Mouse (Mus musculus) right cerebral cortex, adult 18-20 months (tissue): ENCODE data around the gene Aff1.

Experiments used
- DNase-seq: peaks from one replicate; pipeline ENCODE4 v3.0.0; 2022; ENCODE audit warnings: mixed read lengths

Aff1 gene

DNA sequence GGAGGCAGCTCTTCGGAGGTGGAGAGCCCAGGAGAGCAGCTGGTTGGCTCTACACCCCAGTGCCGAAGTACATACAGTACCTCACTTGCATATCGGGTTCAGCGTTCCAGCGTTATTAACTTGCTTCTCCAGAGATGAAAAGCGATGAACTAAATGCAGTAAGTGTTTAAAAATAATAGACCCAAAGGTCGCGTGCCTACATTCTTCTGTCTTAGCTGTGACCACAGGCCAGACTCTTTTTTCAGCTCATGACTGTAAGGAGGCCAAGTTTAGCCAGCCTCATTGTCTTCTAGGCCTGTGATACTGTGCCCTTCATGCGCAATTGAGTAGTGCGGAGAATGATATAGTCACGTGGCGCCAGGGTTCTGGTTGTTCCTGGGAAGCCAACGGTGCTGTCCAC lies 83.3 kb downstream of the Aff1 start:
- peak; percentile 20 for DNase-seq

DNA sequence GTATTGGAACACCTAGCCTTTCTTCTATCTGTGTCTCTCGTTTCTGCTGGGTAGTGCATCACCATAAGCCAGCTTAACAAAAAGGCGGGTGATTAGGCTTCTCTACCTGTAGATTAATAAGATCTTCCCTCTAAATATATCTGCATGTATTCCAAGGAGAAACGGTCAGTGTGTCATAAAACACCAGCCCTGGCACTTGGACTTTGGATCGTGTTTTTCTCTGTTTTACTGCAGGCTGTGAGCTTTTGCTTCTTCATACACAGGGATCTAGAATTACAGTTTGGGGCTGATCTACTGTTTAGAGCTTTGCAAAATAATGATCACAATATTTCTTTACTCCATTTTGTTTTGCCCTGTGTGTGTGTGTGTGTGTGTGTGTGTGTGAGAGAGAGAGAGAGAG lies 84.7 kb downstream of the Aff1 start:
- no peak for DNase-seq

DNA sequence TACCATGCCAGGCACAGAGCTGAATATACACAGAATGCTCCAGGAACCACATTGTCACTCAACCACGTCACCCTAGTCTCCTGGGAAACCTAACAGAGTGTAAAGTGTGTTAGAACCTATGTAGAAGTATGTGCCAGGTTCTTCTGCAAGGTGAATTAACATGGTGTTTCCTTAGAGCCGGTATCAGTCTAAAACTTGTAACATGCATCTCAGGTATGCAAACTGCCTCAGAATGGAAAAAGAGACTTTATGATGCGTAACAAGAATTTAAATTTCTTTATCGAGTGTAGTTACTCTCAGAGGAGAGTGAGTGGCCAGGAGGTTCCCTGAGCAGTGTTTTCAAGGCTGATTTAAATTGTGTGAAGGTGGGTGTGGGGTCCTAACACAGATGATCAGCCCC lies 85.3 kb downstream of the Aff1 start:
- DNase-seq: no peak

DNA sequence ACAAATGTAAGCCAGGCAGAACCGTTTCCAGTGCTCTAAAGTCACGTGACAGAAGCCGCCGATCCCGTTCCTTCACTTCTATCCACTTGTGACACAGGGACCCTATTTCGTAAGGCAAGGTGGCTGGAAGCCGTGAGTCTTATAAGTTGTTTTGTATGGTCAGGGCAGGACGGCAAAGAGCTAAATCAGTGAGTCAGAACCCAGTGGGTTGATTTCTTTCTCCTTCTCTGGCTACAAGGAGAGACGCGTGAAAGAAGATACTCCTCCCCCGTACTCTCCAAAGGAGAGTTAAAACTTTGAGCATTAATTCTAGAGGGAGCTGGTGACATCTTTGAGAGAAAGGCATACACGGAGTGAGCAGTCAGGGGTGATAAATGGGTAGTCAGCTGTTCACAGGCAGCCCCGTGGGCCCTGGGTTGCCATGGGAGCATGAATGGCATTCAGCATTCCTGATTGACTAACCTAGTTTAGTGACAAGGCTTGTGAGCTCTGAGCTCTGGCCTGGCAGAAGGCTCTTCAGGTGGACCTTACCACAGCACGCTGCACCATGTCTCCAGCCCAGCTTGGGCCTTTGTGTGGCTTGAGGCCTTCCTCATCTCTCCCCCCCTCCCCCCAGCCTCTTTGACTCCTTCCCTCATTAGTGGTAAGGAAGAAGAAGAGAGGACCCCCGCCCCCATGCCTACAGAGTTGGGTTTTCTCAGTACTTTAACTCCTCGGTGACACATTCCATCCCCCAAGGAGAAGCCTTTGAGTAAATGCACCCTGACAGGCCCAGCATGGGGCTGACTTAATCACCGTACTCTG lies 86.3 kb downstream of the Aff1 start:
- DNase-seq: peak; percentile 46

DNA sequence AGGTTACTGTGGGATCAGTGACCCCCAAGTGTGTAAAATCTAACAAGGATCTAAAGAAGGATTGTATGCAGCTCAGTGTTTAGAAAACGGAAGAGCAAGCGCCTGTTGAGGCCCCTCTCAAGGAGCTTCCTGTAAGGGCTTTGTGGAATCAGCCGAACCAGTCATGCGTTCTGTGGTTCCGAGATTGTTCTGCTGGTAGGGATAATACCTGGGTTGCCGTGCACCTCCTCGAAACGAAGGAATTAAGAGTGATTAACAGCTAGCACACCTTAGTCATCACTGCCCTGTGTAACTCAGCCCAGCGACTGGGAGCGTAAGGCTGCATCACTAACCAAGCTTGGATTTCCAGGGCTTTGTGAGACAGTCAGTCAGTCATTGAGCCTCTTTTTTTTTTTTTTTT lies 87.7 kb downstream of the Aff1 start:
- no peak for DNase-seq

DNA sequence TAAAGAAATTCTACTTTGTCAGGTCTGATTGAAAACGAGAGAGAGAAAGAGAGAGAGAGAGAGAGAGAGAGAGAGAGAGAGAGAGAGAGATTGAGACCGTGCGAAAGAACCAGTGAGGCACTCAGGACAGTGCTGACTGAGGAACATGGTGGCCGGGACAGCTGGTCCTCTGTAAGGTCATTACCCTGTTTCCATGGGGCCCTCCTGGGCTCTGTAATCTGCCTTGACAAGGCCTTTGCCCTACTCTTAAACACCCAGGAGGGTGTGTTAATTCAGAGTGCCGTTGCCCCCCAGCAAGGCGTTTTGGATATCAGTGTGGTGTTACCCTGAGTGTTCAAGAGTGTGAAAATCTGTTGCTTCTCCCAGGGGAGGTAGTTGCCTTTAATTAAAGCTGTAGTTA lies 88.1 kb downstream of the Aff1 start:
- no peak for DNase-seq

DNA sequence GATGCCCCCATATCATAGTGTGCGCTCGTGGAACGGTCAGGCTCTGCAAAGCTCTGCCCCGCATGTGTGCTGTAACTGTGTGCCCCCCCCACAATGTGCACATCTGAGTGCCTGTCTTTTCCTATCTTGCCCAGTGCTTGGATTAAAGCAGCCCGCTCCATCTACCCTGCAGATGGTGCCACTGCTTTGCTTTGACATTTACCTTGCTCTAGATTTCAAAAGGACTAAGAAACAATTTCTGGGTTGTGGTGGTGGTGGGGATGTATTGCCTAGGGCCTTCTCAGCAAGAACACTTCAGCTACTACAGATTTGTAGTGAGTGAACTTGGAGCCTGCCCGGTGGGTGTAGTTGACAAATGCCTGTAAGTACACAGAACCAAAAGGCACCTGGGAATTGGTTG lies 88.7 kb downstream of the Aff1 start:
- no peak for DNase-seq

DNA sequence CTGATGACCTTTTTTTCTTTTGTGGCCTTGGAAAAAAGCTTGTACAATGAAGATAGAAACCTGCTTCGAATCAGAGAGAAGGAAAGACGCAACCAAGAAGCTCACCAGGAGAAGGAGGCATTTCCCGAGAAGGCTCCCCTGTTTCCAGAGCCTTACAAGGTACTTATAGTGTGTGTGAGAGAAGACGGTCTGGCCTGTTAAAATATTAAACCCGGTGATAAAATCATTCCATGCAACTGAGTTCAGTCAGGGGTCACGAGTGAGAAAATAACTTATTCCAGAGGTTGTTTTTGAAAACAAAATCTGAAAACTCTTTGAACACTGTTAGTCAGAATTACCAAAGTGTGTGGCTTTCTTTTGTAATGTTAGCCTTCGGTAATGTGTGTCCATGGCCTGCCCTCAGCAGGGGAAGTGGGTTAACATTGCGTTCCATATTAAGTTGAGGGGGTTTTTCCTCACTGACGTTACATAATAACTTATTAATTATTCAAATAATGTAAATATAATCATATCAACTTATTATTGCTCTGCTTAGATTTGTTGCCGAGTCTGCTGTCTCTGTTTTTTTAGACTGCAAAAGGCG lies 91.0 kb downstream of the Aff1 start:
- DNase-seq: no peak

DNA sequence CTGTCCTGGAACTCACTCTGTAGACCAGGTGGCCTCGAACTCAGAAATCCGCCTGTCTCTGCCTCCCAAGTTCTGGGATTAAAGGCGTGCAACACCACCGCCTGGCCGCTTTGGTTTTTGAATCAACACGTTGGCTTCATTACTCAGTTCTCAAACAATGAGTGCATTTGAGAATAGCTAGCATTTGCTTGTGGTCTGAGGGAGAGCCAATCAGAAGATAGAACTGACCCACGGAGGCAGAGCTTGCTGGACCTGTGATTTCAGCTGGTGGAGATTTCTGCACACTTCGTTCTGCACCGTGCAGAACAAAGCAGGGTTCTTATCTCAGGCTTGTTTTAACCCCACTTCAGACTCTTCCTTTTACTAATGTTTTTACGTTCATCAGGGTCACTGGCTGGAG lies 93.9 kb downstream of the Aff1 start:
- DNase-seq: no peak

DNA sequence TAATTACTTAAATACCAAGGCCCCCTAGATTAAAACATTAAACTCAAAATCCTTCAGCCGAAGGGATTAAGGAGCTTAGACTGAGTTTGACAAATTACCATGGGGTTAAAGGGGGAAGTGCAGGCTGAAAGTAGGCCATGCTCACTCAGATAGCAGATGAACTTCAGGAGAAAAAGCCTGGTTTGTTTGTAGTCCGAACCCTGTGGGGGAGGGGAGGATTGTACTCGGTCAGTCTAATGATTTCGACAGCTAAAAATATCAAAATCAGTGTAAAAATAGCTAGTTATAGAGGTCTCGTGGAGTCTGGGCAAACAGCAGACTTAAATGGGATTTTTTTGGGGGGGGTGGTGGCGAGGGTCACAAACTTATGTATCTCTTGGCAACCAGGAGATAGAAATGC lies 96.3 kb downstream of the Aff1 start:
- no peak for DNase-seq

DNA sequence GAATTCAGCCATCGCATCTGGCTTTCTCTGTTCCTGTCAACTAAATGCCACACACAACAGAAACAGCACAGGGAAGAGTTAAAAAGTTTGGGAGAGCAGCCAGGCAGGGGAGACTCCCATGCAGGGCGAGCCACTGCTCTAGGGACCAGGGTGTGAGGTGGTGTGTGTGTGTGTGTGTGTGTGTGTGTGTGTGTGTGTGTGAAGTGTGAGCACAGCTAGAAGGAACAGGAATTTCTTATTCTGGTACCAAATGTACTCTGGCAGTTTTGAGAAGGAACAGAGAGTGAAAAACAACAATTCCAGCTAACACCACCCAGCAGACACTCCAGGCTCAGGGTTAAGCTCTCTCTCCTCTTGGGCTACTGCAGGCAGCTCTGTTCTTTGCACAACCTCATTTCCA lies 96.8 kb downstream of the Aff1 start:
- DNase-seq: peak; percentile 58

DNA sequence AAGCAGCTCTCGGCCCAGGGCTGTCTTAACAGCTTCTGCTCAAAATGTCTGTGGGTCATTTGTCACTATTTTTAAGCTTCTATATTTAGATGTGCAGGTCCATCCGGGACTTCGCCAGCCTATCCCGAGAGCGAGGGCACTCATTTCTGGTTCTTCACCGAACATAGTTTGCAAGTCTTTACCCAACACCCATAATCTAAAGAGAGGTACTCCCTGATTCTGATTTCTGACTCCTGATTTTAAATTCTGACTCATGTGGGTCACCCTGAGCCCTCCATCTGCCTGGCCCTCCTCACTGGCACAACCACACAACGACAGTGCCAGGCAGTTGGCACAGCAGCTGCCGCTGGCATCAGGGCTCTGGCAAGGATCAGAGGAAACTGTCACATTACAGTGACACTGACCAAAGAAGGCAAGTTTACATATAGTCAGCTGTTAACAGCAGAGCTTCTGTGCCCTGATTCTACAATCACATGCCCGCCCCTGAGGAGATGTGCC lies 97.5 kb downstream of the Aff1 start:
- peak; percentile 83 for DNase-seq

DNA sequence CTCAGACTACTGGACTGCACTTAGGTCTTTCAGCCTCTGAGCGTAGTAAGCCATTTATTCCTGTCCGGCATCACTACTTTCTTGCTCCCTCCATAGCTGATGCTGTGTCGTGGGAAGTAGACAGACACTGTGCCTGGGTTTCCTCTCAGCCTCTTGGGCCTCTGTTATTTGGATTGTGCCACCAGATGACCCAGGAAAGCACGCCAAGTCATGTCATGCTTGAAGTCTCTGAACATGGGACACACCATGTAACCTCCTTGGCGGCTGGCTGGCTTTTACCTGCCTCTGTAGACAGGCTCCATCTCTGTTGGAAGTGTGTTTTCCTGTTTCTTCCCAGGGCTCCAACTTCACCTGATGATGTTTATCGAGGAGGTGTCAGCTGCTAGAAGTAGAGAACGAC lies 99.6 kb downstream of the Aff1 start:
- no peak for DNase-seq

DNA sequence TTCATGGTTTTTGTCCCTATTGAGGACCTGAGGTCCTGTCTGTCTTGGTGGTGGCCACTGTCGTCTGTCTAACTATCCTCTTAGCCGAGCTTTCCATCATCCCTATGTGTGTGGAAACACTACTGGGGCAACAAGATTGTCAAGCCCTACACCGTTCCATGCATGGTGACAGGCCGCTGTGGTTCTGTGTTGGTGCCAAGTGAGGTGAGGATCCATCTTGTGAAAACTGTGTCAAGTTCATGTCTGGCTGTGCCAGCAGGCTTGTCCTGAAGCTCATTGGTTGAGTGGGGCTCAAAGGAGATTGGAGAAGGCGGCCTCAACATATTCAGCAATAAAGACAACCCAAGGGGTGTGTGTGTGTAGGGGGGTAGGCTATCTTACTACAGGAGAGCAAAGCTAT lies 102.9 kb downstream of the Aff1 start:
- DNase-seq: no peak

DNA sequence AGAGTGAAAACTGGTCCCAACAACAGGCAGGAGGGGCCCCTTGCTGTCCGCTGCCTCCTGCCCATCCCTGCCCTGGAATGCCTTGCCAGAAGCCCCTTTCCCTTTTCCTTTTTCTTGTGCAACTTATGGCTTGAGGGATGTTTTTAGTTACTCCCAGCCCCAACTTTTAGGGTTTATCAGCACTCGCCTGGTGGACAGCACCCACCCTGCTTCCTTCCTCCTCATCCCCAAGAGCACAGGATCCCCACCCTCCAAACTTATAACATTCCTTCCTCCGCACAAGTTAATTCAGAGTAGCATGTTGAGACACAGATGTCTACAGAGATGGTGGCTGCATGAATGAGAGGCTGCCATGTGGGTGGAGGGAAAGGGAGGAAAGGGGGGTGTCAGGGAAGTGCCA lies 103.9 kb downstream of the Aff1 start:
- DNase-seq: no peak

DNA sequence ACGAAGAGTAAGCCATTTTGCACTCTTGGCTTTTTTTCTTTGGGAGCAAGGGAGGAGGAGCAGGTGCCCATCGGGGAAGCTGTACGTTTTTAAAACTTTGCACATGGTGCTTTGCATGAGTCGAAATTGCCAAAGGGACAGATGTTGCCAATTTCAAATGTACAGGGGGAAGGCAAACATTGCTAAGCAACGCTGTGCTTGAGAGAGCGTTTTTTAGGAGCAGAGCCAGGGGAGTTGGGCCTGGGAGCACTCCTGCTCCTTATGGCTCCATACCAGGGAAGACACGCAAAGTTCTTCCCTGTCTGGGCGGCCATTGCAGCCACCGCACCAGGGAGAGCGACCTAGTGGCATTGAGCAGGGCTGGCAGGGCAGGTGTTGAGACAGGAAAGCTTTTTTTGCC lies 105.6 kb downstream of the Aff1 start:
- peak; percentile 56 for DNase-seq

DNA sequence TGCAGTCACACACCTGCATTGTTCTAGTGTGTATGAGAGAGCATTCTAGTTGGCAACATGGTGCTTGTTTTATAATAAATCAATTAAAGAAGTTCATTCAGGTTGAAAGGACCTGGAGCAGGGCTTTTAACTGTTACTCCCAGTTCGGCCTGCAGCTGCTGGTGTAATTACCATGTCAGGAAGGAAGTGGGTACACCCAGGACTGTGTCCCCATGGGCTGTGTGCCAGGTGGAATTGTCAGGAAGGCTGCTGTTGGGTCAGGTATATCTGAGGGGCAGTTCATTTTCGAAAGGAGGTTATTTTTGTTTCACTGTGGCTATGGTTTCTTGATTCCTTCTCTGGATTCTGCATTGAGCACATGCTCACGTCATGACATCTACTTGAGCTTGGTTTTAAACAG lies 107.3 kb downstream of the Aff1 start:
- DNase-seq: no peak

DNA sequence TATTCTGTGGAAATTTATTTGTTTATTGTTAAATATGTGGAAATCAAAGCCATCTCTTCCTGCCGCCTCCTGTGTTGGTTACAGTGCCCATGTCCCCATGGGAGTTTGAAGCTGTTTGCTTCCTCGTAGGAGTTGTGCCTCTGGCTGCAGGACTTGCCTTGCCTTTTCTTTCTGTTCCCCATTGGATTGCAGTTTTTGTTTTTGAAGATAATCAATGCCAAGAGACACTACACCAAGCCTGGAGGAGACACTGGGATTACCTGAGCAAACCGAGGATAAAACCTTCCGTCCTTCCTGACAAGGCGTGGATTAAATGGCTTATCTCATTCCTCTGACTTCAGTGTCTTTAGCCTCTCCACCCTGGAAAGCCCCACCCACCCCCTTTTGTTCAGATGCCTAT lies 107.8 kb downstream of the Aff1 start:
- no peak for DNase-seq

DNA sequence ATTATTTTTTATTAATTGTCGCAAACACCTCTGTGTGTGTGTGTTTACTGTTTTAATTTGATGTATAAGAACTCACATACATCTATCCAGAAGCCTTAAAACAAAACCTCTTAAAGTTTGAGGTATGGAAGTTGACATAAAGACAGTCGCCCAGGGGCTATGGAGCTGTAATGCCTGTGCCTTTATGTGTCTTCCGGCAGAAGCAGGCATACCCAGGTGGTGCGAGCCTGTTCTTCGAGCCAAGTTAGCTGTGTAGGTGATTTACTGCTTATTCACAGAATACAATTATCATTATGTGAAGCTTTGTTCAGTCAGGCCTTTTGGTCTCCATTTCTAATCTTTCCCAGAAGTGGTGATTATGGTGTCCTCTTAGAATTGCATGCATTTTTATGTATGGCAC lies 111.2 kb downstream of the Aff1 start:
- no peak for DNase-seq

DNA sequence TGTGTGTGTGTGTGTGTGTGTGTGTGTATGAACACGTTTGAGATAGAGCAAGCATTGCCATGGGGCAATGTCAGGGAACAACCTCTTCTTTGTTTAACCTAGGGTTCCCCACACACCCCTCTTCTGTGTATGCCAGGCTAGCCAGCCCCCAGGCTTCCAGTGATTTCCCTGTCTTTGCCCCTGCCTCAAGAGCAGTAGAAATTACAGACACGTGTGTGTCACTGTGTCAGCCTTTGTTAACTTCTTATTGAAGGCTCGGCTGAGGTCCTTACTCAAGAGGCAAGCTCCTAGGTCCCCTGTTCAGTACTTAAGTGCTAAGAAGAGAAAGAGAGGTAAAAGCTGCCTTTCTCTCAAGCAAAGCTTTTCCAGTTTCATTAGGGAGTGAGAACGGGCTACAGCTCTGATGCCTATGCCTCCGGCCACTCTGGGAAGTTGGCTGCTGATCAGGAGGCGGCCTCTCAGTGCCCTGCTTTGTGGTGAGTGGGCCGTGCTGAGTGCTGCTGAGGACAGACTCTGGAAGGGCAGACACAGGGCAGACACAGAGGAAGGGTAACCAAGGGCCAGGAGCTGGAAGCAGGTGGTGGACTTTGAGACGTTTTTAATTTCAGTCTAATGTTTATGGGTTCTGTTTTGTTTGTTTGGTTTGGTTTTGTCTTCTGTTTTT lies 111.9 kb downstream of the Aff1 start:
- peak; percentile 62 for DNase-seq

DNA sequence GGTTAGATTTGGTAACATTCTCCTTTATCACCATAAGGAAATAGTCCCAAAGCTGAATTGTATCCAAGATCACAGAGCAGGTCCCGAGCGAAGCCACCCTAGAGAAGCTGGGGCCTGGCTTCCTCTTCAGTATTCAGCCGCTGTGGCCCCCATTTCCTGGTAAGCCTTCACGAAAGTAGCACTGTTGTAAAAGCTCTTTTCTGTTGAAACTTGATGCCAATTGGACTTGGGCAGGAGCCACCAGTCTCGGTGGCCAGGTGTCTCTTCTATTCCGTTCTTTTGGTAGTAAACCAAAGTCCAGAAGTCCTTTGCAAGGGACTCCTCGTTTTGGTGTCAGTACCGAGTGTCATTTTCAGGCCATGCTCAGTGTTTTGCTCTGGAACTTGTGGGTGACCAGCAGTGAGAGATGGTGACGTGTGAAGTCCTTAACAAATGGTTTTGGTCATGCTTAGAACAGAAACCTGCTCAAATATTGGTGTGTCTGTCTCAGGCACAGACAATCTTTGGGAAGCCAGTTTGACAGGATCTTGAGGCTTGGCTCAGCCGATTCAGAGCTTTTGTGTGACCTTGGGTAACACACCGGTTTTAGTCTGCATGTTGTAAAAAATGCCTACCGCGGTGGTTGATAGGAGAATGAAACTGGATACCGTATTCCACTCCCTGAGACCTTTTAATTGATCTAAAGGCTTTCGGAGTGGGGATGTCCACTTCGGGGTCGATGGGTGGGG lies 114.8 kb downstream of the Aff1 start:
- DNase-seq: no peak

DNA sequence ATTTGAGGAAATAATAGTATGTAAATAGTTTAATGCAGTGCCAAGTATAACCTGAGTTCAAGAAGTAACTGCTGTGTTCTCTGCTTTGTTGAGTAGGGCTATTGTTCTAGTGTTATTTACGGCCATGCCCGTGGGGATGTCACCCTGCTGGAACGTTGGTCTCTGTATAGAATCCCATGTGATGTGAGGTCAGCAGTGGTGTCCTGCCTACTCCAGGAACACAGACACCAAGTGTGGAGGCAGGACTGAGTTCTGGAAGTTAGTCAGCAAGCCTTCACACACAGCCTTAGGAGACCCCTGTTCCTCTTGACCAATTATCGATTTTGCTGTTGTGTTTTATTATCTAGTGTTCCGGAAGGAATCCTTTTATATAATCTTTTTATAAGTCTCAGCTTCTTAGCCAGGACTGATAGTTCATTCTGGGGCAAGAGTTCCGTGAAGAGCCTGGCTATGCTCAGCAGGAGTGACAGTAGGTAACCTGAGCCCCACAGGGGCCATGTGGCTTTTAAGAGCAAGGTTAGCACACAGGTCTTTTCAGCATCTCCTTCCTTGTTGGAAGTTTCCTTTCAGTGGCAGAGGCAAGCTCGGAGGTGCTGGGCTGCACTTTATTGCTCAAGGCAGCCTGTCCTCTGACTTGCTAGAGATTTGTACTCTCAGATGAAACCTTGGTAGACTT lies 115.6 kb downstream of the Aff1 start:
- no peak for DNase-seq
